Comparison of ENCODE assay signal across 8 mouse cellular contexts in the genomic region with DNA sequence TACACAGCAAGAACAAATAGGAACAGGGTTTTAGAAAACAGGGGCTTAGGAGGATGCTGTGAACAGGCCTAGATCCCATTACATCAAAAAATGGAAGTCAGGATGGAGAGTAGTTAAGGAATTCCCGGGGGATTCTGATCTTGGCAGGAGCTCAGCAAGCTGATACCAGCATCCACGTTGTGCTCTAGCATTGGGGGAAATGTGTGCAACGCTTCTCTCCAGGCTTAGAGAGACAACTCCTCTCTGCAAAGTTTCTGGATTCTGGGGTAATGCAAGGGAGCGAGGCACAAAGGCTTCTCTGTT.
DNase-seq lines count a peak whose midpoint lies in the region; ATAC-seq and TF ChIP-seq lines count a peak whose summit lies in the region.

No protein-coding gene starts in this region.

- peak overlapping the region; percentile 73 for H3K27ac ChIP-seq in layer of hippocampus, adult 2 months

- no peak overlapping the region for H3K4me3 ChIP-seq in layer of hippocampus, adult 2 months

- no peak for ATAC-seq in erythroblast, adult 5-6 weeks (replicated peaks; ENCODE audit: low FRiP score, poor library complexity, severe bottlenecking)

- no peak for TF ChIP-seq CTCF in layer of hippocampus, adult 2 months (conservative IDR thresholded peaks at IDR 0.05)

- DNase-seq in layer of hippocampus, adult 2 months (ENCODE audit: low spot score in 2 of 2) = peak in 1 of 2 experiments; percentile 5
- DNase-seq in layer of hippocampus, adult 9-10 months (ENCODE audit: low spot score) = no peak
- DNase-seq in embryo, embryonic 11 days = peak; percentile 68
- peak; percentile 80 to 81 for DNase-seq in heart, adult 9 months (ENCODE audit: low spot score in 2 of 2)
- peak; percentile 17 to 56 for DNase-seq in kidney, postnatal 36 days
- DNase-seq in cerebellum, adult 11 months = no peak
- DNase-seq in spleen, postnatal 36 days (ENCODE audit: low spot score in 2 of 2) = no peak

Comparison
In these comparisons a context has a peak if more than half of its experiments do, and no peak if none do; other contexts are left out.
1. DNase-seq: peak in embryo, embryonic 11 days (single experiment), heart, adult 9 months (2 of 2) and kidney, postnatal 36 days (2 of 2); none in layer of hippocampus, adult 9-10 months (single experiment), cerebellum, adult 11 months (single experiment) and spleen, postnatal 36 days (0 of 2).